Mouse (Mus musculus) liver, postnatal 0 days (tissue): Measurements from ENCODE around the gene Surf2. TPM values are rescaled to one million over a fixed set of nuclear protein-coding genes. Genes with fewer than 3 reads are reported as not detected.

Experiments
- ATAC-seq: fragments of 200-750 bp; cut with Nextera tagmentation; 2 replicates; pipeline ENCODE4 v1.8.0; 2017; ENCODE audit warnings: mild to moderate bottlenecking, moderate library complexity
- DNase-seq: peaks from one replicate; pipeline ENCODE4 v3.0.0-alpha.2; 2016
- H3K27ac ChIP-seq: fragments of 300-500 bp; sonication (generic); 2 replicates; pipeline ENCODE4 v1.5.1; 2014; ENCODE audit warnings: antibody characterized with exemption, moderate library complexity, mild to moderate bottlenecking, low read depth
- H3K27me3 ChIP-seq: fragments of 300-500 bp; sonication (generic); 2 replicates; pipeline ENCODE4 v1.6.1; 2014; ENCODE audit warnings: low read length, control low read depth, mixed read lengths; ENCODE audit not compliant: insufficient read depth
- H3K36me3 ChIP-seq: fragments of 300-500 bp; sonication (generic); replicated peaks from 2 replicates; pipeline ENCODE4 v1.6.1; 2014; ENCODE audit warnings: mild to moderate bottlenecking, control low read depth, low read length, moderate library complexity, mixed read lengths; ENCODE audit not compliant: insufficient read depth
- H3K4me1 ChIP-seq: fragments of 300-500 bp; sonication (generic); 2 replicates; pipeline ENCODE4 v1.6.1; 2014; ENCODE audit warnings: antibody characterized with exemption, mild to moderate bottlenecking, control low read depth; ENCODE audit not compliant: insufficient read depth
- H3K4me2 ChIP-seq: fragments of 300-500 bp; sonication (generic); 2 replicates; pipeline ENCODE4 v1.6.1; 2014; ENCODE audit warnings: low read depth, mild to moderate bottlenecking, low read length, moderate library complexity, mixed read lengths
- H3K4me3 ChIP-seq: fragments of 300-500 bp; sonication (generic); 2 replicates; pipeline ENCODE4 v1.5.1; 2014; ENCODE audit warnings: low read depth, low read length
- H3K9ac ChIP-seq: fragments of 300-500 bp; sonication (generic); replicated peaks from 2 replicates; pipeline ENCODE4 v1.6.1; 2014; ENCODE audit warnings: mild to moderate bottlenecking, moderate library complexity
- H3K9me3 ChIP-seq: fragments of 300-500 bp; sonication (generic); 2 replicates; pipeline ENCODE4 v1.6.1; 2016; ENCODE audit warnings: mild to moderate bottlenecking, control low read depth, low read length, mixed read lengths
- CTCF ChIP-seq: sonication (generic); IDR thresholded peaks from 2 replicates; pipeline ENCODE4 v1.5.1; 2016; ENCODE audit warnings: antibody characterized with exemption, low read depth
- EP300 ChIP-seq: IDR thresholded peaks from 2 replicates; pipeline ENCODE4 v1.6.1; 2016; ENCODE audit warnings: antibody characterized with exemption, low read depth, mild to moderate bottlenecking
- WGBS: fragments of 180-500 bp; shearing (Covaris S2); extraction: QIAGEN DNeasy Blood & Tissue Kit; methylation state at CpG from one replicate; pipeline ENCODE4 v1.1.7; 2014; ENCODE audit not compliant: insufficient replicate concordance; 5-methylcytosine and 5-hydroxymethylcytosine counted together
- polyA plus RNA-seq: library from polyadenylated mRNA; unstranded; fragments of >200 nt; fragmentation: Nextera tagmentation; extraction: Ambion mirVana; gene quantifications from 2 replicates; pipeline ENCODE4 v1.2.1, GENCODE M21; 2015

Gene Surf2
- polyA plus RNA-seq, 1 experiment from 2014 or later = 14.6 TPM

GRCm38 (mm10) chr2:26951346-26951905, 35.3 kb downstream of the Surf2 start:
- peaks cover 46% of the 10 kb centered on the region for H3K36me3 ChIP-seq
- H3K4me1 ChIP-seq = peaks cover 4% of the 10 kb centered on the region; the same call in 1 of the 2 replicates
- H3K9ac ChIP-seq = no peak overlapping the region
- H3K4me3 ChIP-seq = no peak overlapping the region
- no peaks in the 10 kb centered on the region for H3K27me3 ChIP-seq
- no peak overlapping the region for H3K4me2 ChIP-seq
- ATAC-seq (no peak), DNase-seq (no peak)
- 88% methylated on average over 8 of the region's 8 CpGs for WGBS
- TF ChIP-seq EP300 (no peak), CTCF (no peak)
- no peak overlapping the region for H3K27ac ChIP-seq
- H3K9me3 ChIP-seq = no peaks in the 10 kb centered on the region

DNA sequence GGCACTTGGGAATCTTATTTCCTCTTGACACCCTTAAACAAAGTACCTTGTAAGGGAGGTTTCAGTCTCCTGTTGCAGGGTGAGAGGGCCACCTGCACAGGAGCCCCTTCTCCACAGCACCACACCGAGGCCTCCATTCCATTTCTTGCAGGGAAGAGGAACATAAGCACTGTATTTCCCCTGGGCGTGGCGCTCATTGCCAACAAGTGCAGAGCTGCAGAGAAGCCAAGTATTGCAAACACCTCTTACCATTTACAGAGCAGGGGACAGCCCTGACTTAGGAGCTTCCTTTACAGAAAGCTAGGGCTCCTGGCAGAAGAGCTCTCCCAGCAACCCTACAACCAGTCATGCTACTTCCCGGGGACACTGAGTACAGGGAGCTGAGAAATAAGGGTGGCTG, 36.0 kb downstream of the Surf2 start:
- Histone ChIP-seq H3K9me3 (no peaks in the 10 kb centered on the region), H3K4me2 (no peak overlapping the region), H3K27ac (no peak overlapping the region), H3K4me1 (peaks cover 4% of the 10 kb centered on the region; the same call in 1 of the 2 replicates), H3K27me3 (no peaks in the 10 kb centered on the region), H3K36me3 (peaks cover 47% of the 10 kb centered on the region), H3K4me3 (no peak overlapping the region), H3K9ac (no peak overlapping the region)
- TF ChIP-seq EP300 (no peak), CTCF (no peak)
- ATAC-seq (no peak), DNase-seq (no peak)
- WGBS = 75% methylated on average over 4 of the region's 4 CpGs

GRCm38 (mm10) chr2:26952866-26953265, 36.7 kb downstream of the Surf2 start:
- Histone ChIP-seq H3K4me3 (no peak overlapping the region), H3K27ac (no peak overlapping the region), H3K36me3 (peaks cover 51% of the 10 kb centered on the region), H3K27me3 (no peaks in the 10 kb centered on the region), H3K4me2 (no peak overlapping the region), H3K4me1 (peaks cover 4% of the 10 kb centered on the region; the same call in 1 of the 2 replicates), H3K9me3 (no peaks in the 10 kb centered on the region), H3K9ac (no peak overlapping the region)
- no peak for ATAC-seq
- WGBS = 89% methylated on average over 8 of the region's 8 CpGs
- DNase-seq = no peak
- no peak for TF ChIP-seq EP300
- no peak for TF ChIP-seq CTCF

- peaks cover 4% of the 10 kb centered on the region; the same call in 1 of the 2 replicates for H3K4me1 ChIP-seq
- 76% methylated on average over 2 of the region's 2 CpGs for WGBS
- 0 out of 2 replicates have a peak overlapping the region, but pooled peaks have one; percentile 29 for H3K27ac ChIP-seq
- DNase-seq (no peak), ATAC-seq (no peak)
- no peaks in the 10 kb centered on the region for H3K9me3 ChIP-seq
- no peak for TF ChIP-seq EP300
- TF ChIP-seq CTCF = no peak
- H3K9ac ChIP-seq = no peak overlapping the region
- no peak overlapping the region for H3K4me3 ChIP-seq
- no peaks in the 10 kb centered on the region for H3K27me3 ChIP-seq
- no peak overlapping the region for H3K4me2 ChIP-seq
- H3K36me3 ChIP-seq = peaks cover 63% of the 10 kb centered on the region
These were observed 38.7 kb downstream of the Surf2 start for GRCm38 (mm10) chr2:26954735-26955395.

- TF ChIP-seq CTCF (no peak), EP300 (0 out of 2 replicates have a peak, but pooled peaks have one; percentile 13)
- Histone ChIP-seq H3K4me2 (no peak overlapping the region), H3K9ac (no peak overlapping the region), H3K36me3 (peaks cover 73% of the 10 kb centered on the region), H3K4me3 (no peak overlapping the region), H3K4me1 (peaks cover 9% of the 10 kb centered on the region), H3K27me3 (no peaks in the 10 kb centered on the region), H3K27ac (peak overlapping the region; percentile 69), H3K9me3 (no peaks in the 10 kb centered on the region)
- DNase-seq (peak; percentile 46), ATAC-seq (peak; percentile 97)
- 67% methylated on average over 12 of the region's 12 CpGs for WGBS
These were observed 40.8 kb downstream of the Surf2 start for GRCm38 (mm10) chr2:26956811-26957487.

DNA sequence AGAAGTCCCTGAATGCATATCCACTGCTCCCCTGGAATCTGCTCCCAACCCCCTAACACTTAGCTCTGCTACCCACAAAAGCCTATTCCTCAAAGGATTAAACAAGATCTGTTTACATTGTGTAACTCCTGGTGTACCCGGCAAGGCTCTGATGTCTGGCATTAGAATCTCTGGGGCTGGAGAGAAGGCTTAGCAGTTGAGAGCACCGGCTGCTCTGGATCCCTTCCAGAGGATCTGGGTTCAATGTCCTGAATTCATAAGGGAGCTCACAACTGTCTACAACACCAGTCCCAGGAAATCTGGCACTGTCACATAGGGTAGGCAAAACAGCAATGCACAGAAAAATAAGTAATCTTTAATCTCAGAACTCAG, 41.3 kb downstream of the Surf2 start:
- Histone ChIP-seq H3K27me3 (no peaks in the 10 kb centered on the region), H3K36me3 (peaks cover 70% of the 10 kb centered on the region), H3K4me2 (no peak overlapping the region), H3K9me3 (no peaks in the 10 kb centered on the region), H3K9ac (no peak overlapping the region), H3K4me1 (peaks cover 13% of the 10 kb centered on the region), H3K27ac (peak overlapping the region; percentile 66), H3K4me3 (no peak overlapping the region)
- no peak for DNase-seq
- WGBS = 61% methylated on average over 2 of the region's 2 CpGs
- TF ChIP-seq EP300 (no peak), CTCF (no peak)
- ATAC-seq = peak; percentile 67
